Mouse (Mus musculus) erythroblast, embryonic 14.5 days (primary cell): ENCODE results near the gene Ggt7.

Source experiments
- GATA1 ChIP-seq: IDR thresholded peaks from 2 replicates; pipeline ENCODE4 v1.6.1; 2012; ENCODE audit warnings: low read length, inconsistent platforms, mixed read lengths
- TAL1 ChIP-seq: IDR thresholded peaks from 3 replicates; pipeline ENCODE4 v1.6.1; 2012; ENCODE audit warnings: low read length, inconsistent platforms, mixed read lengths

DNA sequence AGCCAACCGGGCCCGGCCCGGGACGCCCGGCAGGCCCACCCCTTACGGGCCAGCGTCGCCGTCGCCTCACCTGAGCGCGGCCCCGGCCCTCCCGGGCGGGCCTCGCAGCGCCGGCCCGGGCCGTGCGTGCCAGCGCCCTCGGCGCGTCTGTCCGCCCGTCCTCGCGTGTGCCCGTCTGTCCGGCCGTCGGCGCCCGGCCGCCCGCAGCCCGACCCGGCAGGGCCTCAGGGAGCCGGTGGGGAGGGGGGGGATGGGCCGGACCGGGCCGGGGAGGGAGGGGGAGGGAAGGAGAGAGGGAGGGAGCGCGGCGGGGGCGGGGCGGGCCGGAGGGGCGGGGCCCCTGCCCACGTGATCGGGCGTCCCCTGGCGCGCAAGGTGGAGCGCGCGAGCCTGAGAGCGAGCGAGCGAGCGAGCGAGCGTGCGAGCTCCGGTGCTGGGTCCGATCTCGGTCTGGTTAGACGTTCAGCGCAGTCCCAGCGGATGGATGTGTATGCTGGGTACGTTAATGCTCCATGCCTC lies 44.4 kb downstream of the Ggt7 start, which contains the start of gene Ncoa6:
- TF ChIP-seq TAL1 (no peak), GATA1 (no peak)
